Mouse (Mus musculus) limb, embryonic 14.5 days (tissue): ENCODE measurements around the gene Hemk1. TPM values are rescaled to one million over a fixed set of nuclear protein-coding genes. Genes with fewer than 3 reads are reported as not detected.

Source experiments
- ATAC-seq: fragments of 200-750 bp; cut with Nextera tagmentation; 2 replicates; pipeline ENCODE4 v1.8.0; 2017; ENCODE audit warnings: low read depth, moderate number of reproducible peaks, moderate TSS enrichment; ENCODE audit not compliant: low FRiP score
- DNase-seq: peaks from one replicate; pipeline ENCODE4 v3.0.0-alpha.2; 2015; ENCODE audit warnings: low spot score
- H3K27ac ChIP-seq: fragments of 300-500 bp; sonication (generic); replicated peaks from 2 replicates; pipeline ENCODE4 v1.5.1; 2014; ENCODE audit warnings: low read depth, mild to moderate bottlenecking, low read length, moderate library complexity, mixed read lengths
- H3K27me3 ChIP-seq: fragments of 300-500 bp; sonication (generic); 2 replicates; pipeline ENCODE4 v1.6.1; 2014; ENCODE audit warnings: low read length, mixed read lengths; ENCODE audit not compliant: control insufficient read depth, insufficient read depth
- H3K36me3 ChIP-seq: fragments of 300-500 bp; sonication (generic); 2 replicates; pipeline ENCODE4 v1.6.1; 2014; ENCODE audit warnings: mild to moderate bottlenecking, low read length, moderate library complexity, mixed read lengths; ENCODE audit not compliant: control insufficient read depth, insufficient read depth
- H3K4me1 ChIP-seq: fragments of 300-500 bp; sonication (generic); 2 replicates; pipeline ENCODE4 v1.6.1; 2014; ENCODE audit warnings: antibody characterized with exemption, low read length, mixed read lengths; ENCODE audit not compliant: control insufficient read depth, insufficient read depth
- H3K4me2 ChIP-seq: fragments of 300-500 bp; sonication (generic); replicated peaks from 2 replicates; pipeline ENCODE4 v1.6.1; 2014; ENCODE audit warnings: low read depth, mild to moderate bottlenecking, low read length, moderate library complexity; ENCODE audit not compliant: severe bottlenecking
- H3K4me3 ChIP-seq: fragments of 300-500 bp; sonication (generic); replicated peaks from 2 replicates; pipeline ENCODE4 v1.5.1; 2014; ENCODE audit warnings: low read length
- H3K9ac ChIP-seq: fragments of 300-500 bp; sonication (generic); 2 replicates; pipeline ENCODE4 v1.6.1; 2014; ENCODE audit warnings: mild to moderate bottlenecking, low read depth, low read length, moderate library complexity; ENCODE audit not compliant: severe bottlenecking
- H3K9me3 ChIP-seq: fragments of 300-500 bp; sonication (generic); 2 replicates; pipeline ENCODE4 v1.6.1; 2016; ENCODE audit warnings: low read length; ENCODE audit not compliant: control insufficient read depth
- POLR2A ChIP-seq: fragments of 200-500 bp; IDR thresholded peaks from 2 replicates; pipeline ENCODE4 v1.8.0; 2012; ENCODE audit warnings: inconsistent platforms, mild to moderate bottlenecking, moderate library complexity, borderline replicate concordance; ENCODE audit not compliant: insufficient read depth, insufficient read length; ENCODE audit errors: extremely low read depth
- WGBS: fragments of 180-500 bp; shearing (Covaris S2); extraction: QIAGEN DNeasy Blood & Tissue Kit; methylation state at CpG from one replicate; pipeline ENCODE4 v1.1.7; 2014; 5-methylcytosine and 5-hydroxymethylcytosine counted together
- polyA plus RNA-seq, 2 experiments: library from polyadenylated mRNA; depleted of rRNA in 1 of 2; stranded (reverse) in 1 of 2; unstranded in 1 of 2; fragments of >200 nt; fragmentation: Nextera tagmentation in 1 of 2; extraction: Ambion mirVana in 1 of 2; gene quantifications; 2 replicates each; pipeline versions ENCODE4 v1.2.1 to v1.2.3; 2012 to 2014

The Hemk1 gene
- polyA plus RNA-seq, 2 experiments, result 12.8 to 24.9 TPM

DNA sequence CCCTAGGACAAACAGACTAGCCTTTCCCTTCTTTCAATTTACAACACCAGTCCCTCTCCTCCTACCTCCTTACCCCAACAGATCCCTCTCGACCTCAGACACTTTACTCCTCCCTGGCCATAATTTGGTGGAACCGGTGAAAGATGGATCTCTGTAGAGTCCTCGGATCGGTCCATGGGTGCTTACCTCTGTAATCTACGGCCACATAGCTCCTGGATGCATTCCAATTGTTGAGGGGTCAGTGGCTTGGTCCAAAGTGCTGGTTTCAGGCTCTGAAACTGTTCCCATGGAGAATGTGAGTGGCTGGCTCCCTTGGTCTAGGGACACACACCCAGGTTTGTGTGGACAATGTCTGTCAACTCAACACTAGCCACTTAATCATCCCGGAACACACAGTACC is 1.8 kb downstream of the Hemk1 start:
- no peak for DNase-seq
- no peak for ATAC-seq
- TF ChIP-seq POLR2A, result no peak

GRCm38 (mm10) chr9:107335909-107336308 is 2.2 kb downstream of the Hemk1 start:
- Histone ChIP-seq H3K27ac (no peak overlapping the region), H3K4me2 (no peak overlapping the region), H3K9ac (no peak overlapping the region), H3K36me3 (peaks cover 13% of the 10 kb centered on the region), H3K4me3 (no peak overlapping the region), H3K9me3 (no peaks in the 10 kb centered on the region), H3K27me3 (no peaks in the 10 kb centered on the region), H3K4me1 (peaks cover 10% of the 10 kb centered on the region; the same call in 1 of the 2 replicates)
- TF ChIP-seq POLR2A, result no peak
- ATAC-seq (no peak), DNase-seq (no peak)
- WGBS, result 18% methylated on average over 5 of the region's 5 CpGs

More for the DNA sequence above, 1.8 kb downstream of the Hemk1 start:
- WGBS, result 92% methylated on average over 6 of the region's 6 CpGs
- Histone ChIP-seq H3K27ac (no peak overlapping the region), H3K9ac (no peak overlapping the region), H3K9me3 (no peaks in the 10 kb centered on the region), H3K4me1 (peaks cover 12% of the 10 kb centered on the region; the same call in 1 of the 2 replicates), H3K4me2 (no peak overlapping the region), H3K36me3 (peaks cover 13% of the 10 kb centered on the region), H3K27me3 (no peaks in the 10 kb centered on the region), H3K4me3 (no peak overlapping the region)

DNA sequence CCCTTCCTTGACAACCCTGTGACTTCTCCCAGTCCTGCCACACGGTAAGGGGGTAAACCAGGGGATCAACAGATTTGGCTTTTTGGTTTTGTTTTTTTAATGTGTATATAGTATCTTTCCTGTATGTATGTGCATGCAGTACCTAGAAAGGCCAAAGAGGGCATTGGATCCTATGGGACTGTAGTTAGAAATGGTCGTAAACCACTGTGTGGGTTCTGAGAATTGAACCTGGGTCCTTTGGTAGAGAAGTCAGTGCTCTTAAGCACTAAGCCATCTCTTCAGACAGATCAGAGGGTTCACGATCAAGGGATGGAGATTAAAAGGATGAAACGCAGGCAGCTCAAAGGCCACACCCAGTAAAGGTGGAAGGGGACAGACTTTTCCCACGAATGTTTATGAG is 3.1 kb downstream of the Hemk1 start:
- TF ChIP-seq POLR2A, result no peak
- WGBS, result 89% methylated on average over 5 of the region's 5 CpGs
- Histone ChIP-seq H3K27me3 (no peaks in the 10 kb centered on the region), H3K9me3 (no peaks in the 10 kb centered on the region), H3K36me3 (peaks cover 17% of the 10 kb centered on the region), H3K9ac (no peak overlapping the region), H3K4me2 (no peak overlapping the region), H3K4me3 (no peak overlapping the region), H3K27ac (no peak overlapping the region), H3K4me1 (peaks cover 9% of the 10 kb centered on the region; the same call in 1 of the 2 replicates)
- no peak for DNase-seq
- ATAC-seq, result no peak

DNA sequence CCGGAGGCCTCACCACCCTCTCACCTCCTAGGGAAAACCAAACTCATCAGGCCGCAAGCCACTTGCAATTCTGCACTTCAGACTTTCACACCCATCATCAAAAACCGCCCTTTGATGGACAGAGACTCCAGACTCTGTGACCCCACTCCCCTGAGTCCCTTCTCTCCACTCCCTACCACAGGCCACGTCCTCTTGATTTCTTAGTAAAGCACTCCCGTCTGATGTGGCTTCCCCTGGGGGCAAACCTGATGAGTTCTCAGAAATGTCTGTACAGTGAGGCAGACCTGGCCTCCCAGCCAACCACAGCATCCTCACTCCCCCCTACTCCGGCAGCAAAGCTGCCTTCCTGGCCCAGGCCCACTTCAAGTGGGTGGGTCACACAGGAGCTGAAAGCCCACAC is 3.8 kb downstream of the Hemk1 start:
- no peak for DNase-seq
- Histone ChIP-seq H3K27me3 (no peaks in the 10 kb centered on the region), H3K4me3 (no peak overlapping the region), H3K27ac (no peak overlapping the region), H3K9me3 (no peaks in the 10 kb centered on the region), H3K4me1 (peaks cover 9% of the 10 kb centered on the region; the same call in 1 of the 2 replicates), H3K36me3 (peaks cover 17% of the 10 kb centered on the region), H3K4me2 (no peak overlapping the region), H3K9ac (no peak overlapping the region)
- ATAC-seq, result no peak
- no peak for TF ChIP-seq POLR2A
- WGBS, result 81% methylated on average over 6 of the region's 6 CpGs

DNA sequence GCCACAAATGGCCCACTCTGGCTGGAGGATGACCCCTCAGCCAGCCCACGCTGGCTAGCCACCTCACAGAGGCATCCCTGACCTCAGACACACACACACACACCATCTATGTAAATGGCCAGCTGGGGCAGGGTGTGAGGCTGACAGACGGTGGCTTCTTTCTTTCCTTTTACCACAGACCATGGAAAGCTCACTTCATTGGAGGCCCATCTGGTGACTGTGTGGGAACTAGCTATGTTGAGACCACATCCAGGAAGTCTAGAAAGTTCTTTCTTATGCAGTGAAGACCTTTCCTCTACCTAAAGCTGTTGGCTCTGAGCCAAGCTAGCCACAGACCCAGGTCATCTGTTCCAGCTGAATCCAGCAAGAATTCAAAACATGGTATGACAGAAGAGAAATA is 4.5 kb downstream of the Hemk1 start:
- H3K9me3 ChIP-seq, result no peaks in the 10 kb centered on the region
- no peak overlapping the region for H3K27ac ChIP-seq
- TF ChIP-seq POLR2A, result no peak
- no peak overlapping the region for H3K4me2 ChIP-seq
- peaks cover 6% of the 10 kb centered on the region; the same call in 1 of the 2 replicates for H3K4me1 ChIP-seq
- H3K4me3 ChIP-seq, result no peak overlapping the region
- ATAC-seq, result no peak
- no peaks in the 10 kb centered on the region for H3K27me3 ChIP-seq
- DNase-seq, result no peak
- WGBS, result 52% methylated on average over 2 of the region's 2 CpGs
- no peak overlapping the region for H3K9ac ChIP-seq
- H3K36me3 ChIP-seq, result peaks cover 20% of the 10 kb centered on the region

- ATAC-seq (no peak), DNase-seq (no peak)
- peaks cover 20% of the 10 kb centered on the region for H3K36me3 ChIP-seq
- TF ChIP-seq POLR2A, result no peak
- no peaks in the 10 kb centered on the region for H3K9me3 ChIP-seq
- H3K4me1 ChIP-seq, result no peaks in the 10 kb centered on the region
- WGBS, result 85% methylated on average over 6 of the region's 6 CpGs
- H3K4me3 ChIP-seq, result no peak overlapping the region
- H3K27ac ChIP-seq, result no peak overlapping the region
- H3K9ac ChIP-seq, result no peak overlapping the region
- H3K4me2 ChIP-seq, result no peak overlapping the region
- no peaks in the 10 kb centered on the region for H3K27me3 ChIP-seq
Measured at GRCm38 (mm10) chr9:107330791-107331190, 7.4 kb downstream of the Hemk1 start.
